Mouse (Mus musculus) MEL (cell line): ENCODE data around the gene Frmd4b.

Experiments used
- CTCF ChIP-seq, 3 experiments: IDR thresholded peaks in 2 of 3; conservative IDR thresholded peaks in 1 of 3; 2 replicates each; pipeline ENCODE4 v1.5.1; 2011 to 2012; ENCODE audit warnings: low read length in 3 of 3, low read depth in 2 of 3, mild to moderate bottlenecking in 2 of 3, improper control_type of control experiment in 1 of 3, inconsistent platforms in 1 of 3, mixed read lengths in 1 of 3, moderate library complexity in 1 of 3; ENCODE audit not compliant: control insufficient read depth in 1 of 3, insufficient read depth in 1 of 3, poor library complexity in 1 of 3, severe bottlenecking in 1 of 3
- E2F4 ChIP-seq: IDR thresholded peaks from 2 replicates; pipeline ENCODE4 v1.6.1; 2011; ENCODE audit warnings: low read depth, low read length, improper control_type of control experiment, borderline replicate concordance
- EP300 ChIP-seq, 2 experiments: IDR thresholded peaks; 2 replicates each; pipeline ENCODE4 v1.6.1; 2011; ENCODE audit warnings: improper control_type of control experiment in 2 of 2, low read length in 2 of 2, low read depth in 1 of 2, mild to moderate bottlenecking in 1 of 2
- GABPA ChIP-seq: IDR thresholded peaks from 2 replicates; pipeline ENCODE4 v1.6.1; 2012; ENCODE audit warnings: low read depth, mild to moderate bottlenecking, inconsistent platforms, low read length, improper control_type of control experiment, moderate library complexity
- GATA1 ChIP-seq: IDR thresholded peaks from 2 replicates; pipeline ENCODE4 v1.6.1; 2011; ENCODE audit warnings: low read depth, low read length, improper control_type of control experiment
- POLR2A ChIP-seq, 2 experiments: IDR thresholded peaks; 2 replicates each; pipeline ENCODE4 v1.6.1; 2011 to 2012; ENCODE audit warnings: low read length in 2 of 2, mild to moderate bottlenecking in 2 of 2, control low read depth in 1 of 2, improper control_type of control experiment in 1 of 2, low read depth in 1 of 2, moderate library complexity in 1 of 2; ENCODE audit not compliant: control insufficient read depth in 1 of 2, insufficient read depth in 1 of 2, poor library complexity in 1 of 2
- TBP ChIP-seq: IDR thresholded peaks from 2 replicates; pipeline ENCODE4 v1.8.0; 2011; ENCODE audit warnings: low read depth, low read length, improper control_type of control experiment
- ZC3H11A ChIP-seq: IDR thresholded peaks from 2 replicates; pipeline ENCODE4 v1.6.1; 2012; ENCODE audit warnings: low read depth, mild to moderate bottlenecking, inconsistent platforms, low read length, improper control_type of control experiment

DNA sequence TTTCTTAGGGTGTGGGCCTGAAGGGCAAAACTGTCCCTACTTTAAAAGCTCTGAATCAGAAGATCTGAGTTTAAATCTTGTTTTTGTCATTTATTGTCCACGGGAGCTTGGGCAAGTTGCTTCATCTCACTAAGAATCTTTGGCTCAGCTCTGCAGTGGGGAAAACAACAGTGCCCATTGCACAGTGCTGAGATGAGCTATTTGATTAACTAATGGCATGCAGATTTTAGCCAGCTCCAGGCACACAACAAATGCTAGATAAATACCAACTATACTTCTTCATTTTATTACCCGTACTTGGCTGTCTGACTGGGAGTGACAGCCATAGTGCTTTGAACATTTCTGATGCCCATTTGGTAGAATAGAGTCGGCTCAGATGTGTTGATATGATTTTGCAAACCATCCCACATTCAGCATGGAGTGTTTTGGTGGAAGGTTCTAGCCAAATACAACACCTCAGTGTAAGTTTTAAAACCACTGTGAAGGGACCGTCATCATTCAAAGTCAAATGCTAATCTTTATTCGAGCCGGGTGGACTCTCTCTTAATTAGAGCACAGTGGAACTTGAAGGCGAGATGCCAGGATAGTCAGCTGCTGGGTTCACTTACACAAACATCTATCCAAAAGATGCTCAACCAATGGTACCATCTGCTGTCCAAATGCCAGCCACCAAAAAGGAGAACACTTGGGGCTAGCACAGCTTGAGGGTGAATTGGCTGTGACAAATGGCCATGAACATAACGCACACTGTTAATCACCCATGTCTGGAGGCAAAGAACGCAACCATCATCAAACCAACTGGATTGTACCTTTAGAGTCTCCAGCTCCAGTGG is 313.8 kb downstream of the Frmd4b start:
- no peak for TF ChIP-seq GABPA
- TF ChIP-seq CTCF (IDR thresholded peaks at IDR 0.05 in 2 of 3, conservative IDR thresholded peaks at IDR 0.05 in 1 of 3; ENCODE audit: control insufficient read depth in 1 of 3, insufficient read depth in 1 of 3, low read depth in 2 of 3, low read length in 3 of 3, poor library complexity in 1 of 3, severe bottlenecking in 1 of 3): no peak
- TF ChIP-seq ZC3H11A: no peak
- TF ChIP-seq E2F4: no peak
- no peak for TF ChIP-seq EP300 (IDR thresholded peaks at IDR 0.05; ENCODE audit: low read depth in 1 of 2, low read length in 2 of 2)
- TF ChIP-seq TBP: no peak
- no peak for TF ChIP-seq POLR2A (IDR thresholded peaks at IDR 0.05; ENCODE audit: control insufficient read depth in 1 of 2, insufficient read depth in 1 of 2, low read depth in 1 of 2, low read length in 2 of 2, poor library complexity in 1 of 2)
- no peak for TF ChIP-seq GATA1
